Mouse (Mus musculus): ENCODE measurements around the gene Ank3.

GRCm38 (mm10) chr10:69650074-69650473 is 251.5 kb downstream of the Ank3 start:
- TF ChIP-seq CTCF (IDR thresholded peaks at IDR 0.05; ENCODE audit: control insufficient read depth, insufficient read depth, low read length) (no peak), POLR2A (IDR thresholded peaks at IDR 0.05; ENCODE audit: borderline replicate concordance, control insufficient read depth, low read depth, low read length) (no peak)
